Mouse (Mus musculus) MEL (cell line): ENCODE measurements around the gene Zfp422. TPM values are rescaled to one million over a fixed set of nuclear protein-coding genes. Genes with fewer than 3 reads are reported as not detected.

Experiments
- DNase-seq: peaks from one replicate; pipeline ENCODE4 v3.0.0; 2011; ENCODE audit warnings: low read depth, low spot score
- H3K27ac ChIP-seq: 2 replicates; pipeline ENCODE4 v1.5.1; 2012; ENCODE audit warnings: low read depth, mild to moderate bottlenecking, control low read depth, low read length, moderate library complexity; ENCODE audit not compliant: control insufficient read depth
- H3K27me3 ChIP-seq, 2 experiments: fragments of 150-350 bp in 1 of 2; sonication (generic) in 1 of 2; 2 replicates each; pipeline ENCODE4 v1.6.1; 2012; ENCODE audit warnings: low read length in 2 of 2, mild to moderate bottlenecking in 2 of 2, improper control_type of control experiment in 1 of 2, moderate library complexity in 1 of 2; ENCODE audit not compliant: insufficient read depth in 2 of 2, control insufficient read depth in 1 of 2
- H3K36me3 ChIP-seq, 2 experiments: 2 replicates each; pipeline ENCODE4 v1.6.1; 2012 to 2014; ENCODE audit warnings: low read length in 2 of 2, improper control_type of control experiment in 1 of 2, inconsistent platforms in 1 of 2, mild to moderate bottlenecking in 1 of 2; ENCODE audit not compliant: insufficient read depth in 2 of 2, control insufficient read depth in 1 of 2
- H3K4me1 ChIP-seq, 2 experiments: fragments of 150-350 bp in 1 of 2; sonication (generic) in 1 of 2; 2 replicates each; pipeline ENCODE4 v1.6.1; 2012; ENCODE audit warnings: low read length in 2 of 2, improper control_type of control experiment in 1 of 2, mild to moderate bottlenecking in 1 of 2; ENCODE audit not compliant: insufficient read depth in 2 of 2, control insufficient read depth in 1 of 2
- H3K4me3 ChIP-seq, 2 experiments: fragments of 150-350 bp in 1 of 2; sonication (generic) in 1 of 2; 2 replicates each; pipeline ENCODE4 v1.5.1; 2012; ENCODE audit warnings: low read depth in 2 of 2, low read length in 2 of 2, mild to moderate bottlenecking in 2 of 2, moderate library complexity in 2 of 2, control low read depth in 1 of 2, improper control_type of control experiment in 1 of 2; ENCODE audit not compliant: control insufficient read depth in 1 of 2, insufficient read depth in 1 of 2
- H3K79me2 ChIP-seq: 2 replicates; pipeline ENCODE4 v1.6.1; 2012; ENCODE audit warnings: mild to moderate bottlenecking, low read length, moderate library complexity; ENCODE audit not compliant: control insufficient read depth, poor library complexity, insufficient read depth
- H3K9ac ChIP-seq: 2 replicates; pipeline ENCODE4 v1.6.1; 2012; ENCODE audit warnings: low read depth, mild to moderate bottlenecking, control low read depth, low read length, moderate library complexity; ENCODE audit not compliant: control insufficient read depth, poor library complexity, severe bottlenecking
- H3K9me3 ChIP-seq: fragments of 150-350 bp; sonication (generic); replicated peaks from 2 replicates; pipeline ENCODE4 v1.6.1; 2012; ENCODE audit warnings: mild to moderate bottlenecking, low read length, improper control_type of control experiment, moderate library complexity; ENCODE audit not compliant: insufficient read depth
- CHD1 ChIP-seq: IDR thresholded peaks from 2 replicates; pipeline ENCODE4 v1.6.1; 2012; ENCODE audit warnings: low read depth, mild to moderate bottlenecking, inconsistent platforms, low read length, improper control_type of control experiment
- CTCF ChIP-seq, 3 experiments: IDR thresholded peaks in 2 of 3; conservative IDR thresholded peaks in 1 of 3; 2 replicates each; pipeline ENCODE4 v1.5.1; 2011 to 2012; ENCODE audit warnings: low read length in 3 of 3, low read depth in 2 of 3, mild to moderate bottlenecking in 2 of 3, improper control_type of control experiment in 1 of 3, inconsistent platforms in 1 of 3, mixed read lengths in 1 of 3, moderate library complexity in 1 of 3; ENCODE audit not compliant: control insufficient read depth in 1 of 3, insufficient read depth in 1 of 3, poor library complexity in 1 of 3, severe bottlenecking in 1 of 3
- ELF1 ChIP-seq: IDR thresholded peaks from 2 replicates; pipeline ENCODE4 v1.6.1; 2014; ENCODE audit warnings: low read depth, mild to moderate bottlenecking, inconsistent platforms, low read length, improper control_type of control experiment, moderate library complexity
- ETS1 ChIP-seq: IDR thresholded peaks from 2 replicates; pipeline ENCODE4 v1.6.1; 2012; ENCODE audit warnings: low read depth, mild to moderate bottlenecking, inconsistent platforms, low read length, improper control_type of control experiment, moderate library complexity
- GABPA ChIP-seq: IDR thresholded peaks from 2 replicates; pipeline ENCODE4 v1.6.1; 2012; ENCODE audit warnings: low read depth, mild to moderate bottlenecking, inconsistent platforms, low read length, improper control_type of control experiment, moderate library complexity
- GATA1 ChIP-seq: IDR thresholded peaks from 2 replicates; pipeline ENCODE4 v1.6.1; 2011; ENCODE audit warnings: low read depth, low read length, improper control_type of control experiment
- HCFC1 ChIP-seq: IDR thresholded peaks from 2 replicates; pipeline ENCODE4 v1.6.1; 2012; ENCODE audit warnings: low read depth, mild to moderate bottlenecking, inconsistent platforms, low read length, improper control_type of control experiment, moderate library complexity
- JUND ChIP-seq: IDR thresholded peaks from 2 replicates; pipeline ENCODE4 v1.6.1; 2011; ENCODE audit warnings: low read depth, mild to moderate bottlenecking, improper control_type of control experiment, low read length
- KAT2A ChIP-seq: conservative IDR thresholded peaks from 2 replicates; pipeline ENCODE4 v1.6.1; 2012; ENCODE audit warnings: low read depth, low read length, improper control_type of control experiment, inconsistent platforms
- MAFK ChIP-seq: IDR thresholded peaks from 2 replicates; pipeline ENCODE4 v1.6.1; 2011; ENCODE audit warnings: low read depth, mild to moderate bottlenecking, low read length, improper control_type of control experiment, borderline replicate concordance
- MAX ChIP-seq: IDR thresholded peaks from 2 replicates; pipeline ENCODE4 v1.6.1; 2011; ENCODE audit warnings: low read length, improper control_type of control experiment
- MXI1 ChIP-seq: IDR thresholded peaks from 2 replicates; pipeline ENCODE4 v1.6.1; 2011; ENCODE audit warnings: mild to moderate bottlenecking, low read depth, low read length, improper control_type of control experiment
- MYB ChIP-seq: IDR thresholded peaks from 2 replicates; pipeline ENCODE4 v1.6.1; 2011; ENCODE audit warnings: mild to moderate bottlenecking, low read depth, low read length, improper control_type of control experiment
- NRF1 ChIP-seq: IDR thresholded peaks from 2 replicates; pipeline ENCODE4 v1.6.1; 2014; ENCODE audit warnings: low read depth, mild to moderate bottlenecking, inconsistent platforms, low read length, improper control_type of control experiment, moderate library complexity; ENCODE audit not compliant: poor library complexity, insufficient read depth, severe bottlenecking
- RCOR1 ChIP-seq: IDR thresholded peaks from 2 replicates; pipeline ENCODE4 v1.6.1; 2012; ENCODE audit warnings: low read depth, mild to moderate bottlenecking, inconsistent platforms, low read length, improper control_type of control experiment
- TAL1 ChIP-seq: IDR thresholded peaks from 2 replicates; pipeline ENCODE4 v1.6.1; 2012; ENCODE audit warnings: mild to moderate bottlenecking, inconsistent platforms, low read length, moderate library complexity, mixed read lengths
- TBP ChIP-seq: IDR thresholded peaks from 2 replicates; pipeline ENCODE4 v1.8.0; 2011; ENCODE audit warnings: low read depth, low read length, improper control_type of control experiment
- UBTF ChIP-seq: IDR thresholded peaks from 2 replicates; pipeline ENCODE4 v1.6.1; 2012; ENCODE audit warnings: low read depth, mild to moderate bottlenecking, inconsistent platforms, low read length, improper control_type of control experiment, moderate library complexity, borderline replicate concordance; ENCODE audit not compliant: insufficient read depth
- ZMIZ1 ChIP-seq: IDR thresholded peaks from 2 replicates; pipeline ENCODE4 v1.6.1; 2012; ENCODE audit warnings: low read depth, mild to moderate bottlenecking, inconsistent platforms, low read length, improper control_type of control experiment, moderate library complexity
- ZNF384 ChIP-seq: IDR thresholded peaks from 2 replicates; pipeline ENCODE4 v1.6.1; 2012; ENCODE audit warnings: low read depth, mild to moderate bottlenecking, inconsistent platforms, low read length, improper control_type of control experiment
- polyA plus RNA-seq, 2 experiments: library from polyadenylated mRNA; stranded (reverse) in 1 of 2; unstranded in 1 of 2; fragments of >175 nt in 1 of 2; fragments of >200 nt in 1 of 2; gene quantifications; 2 replicates each; pipeline versions ENCODE4 v1.2.1 to v1.2.4; 2012; ENCODE audit warnings: low replicate concordance in 2 of 2, low read depth in 1 of 2; ENCODE audit not compliant: insufficient read length in 2 of 2, insufficient read depth in 1 of 2, missing spikeins in 1 of 2
- total RNA-seq: library from RNA; depleted of rRNA; stranded (reverse); fragments of 300-350 nt; gene quantifications from 2 replicates; pipeline ENCODE4 v1.2.3, GENCODE M21; 2012

Zfp422 gene
- total and polyA plus RNA-seq, 3 experiments = 0.32 TPM; not detected in 2

GRCm38 (mm10) chr6:116676355-116676913 lies 47.6 kb upstream of the Zfp422 start:
- H3K27me3 ChIP-seq = no peaks in the 10 kb centered on the region
- no peak for DNase-seq
- no peak overlapping the region for H3K27ac ChIP-seq
- H3K4me3 ChIP-seq = no peak overlapping the region
- no peaks in the 10 kb centered on the region for H3K36me3 ChIP-seq
- no peak for TF ChIP-seq ZMIZ1
- no peak for TF ChIP-seq GATA1
- no peak for TF ChIP-seq MYB
- no peak for TF ChIP-seq HCFC1
- TF ChIP-seq TAL1 = no peak
- TF ChIP-seq NRF1 = no peak
- no peaks in the 10 kb centered on the region for H3K9me3 ChIP-seq
- no peaks in the 10 kb centered on the region for H3K79me2 ChIP-seq
- H3K4me1 ChIP-seq = no peaks in the 10 kb centered on the region
- H3K9ac ChIP-seq = no peak overlapping the region

GRCm38 (mm10) chr6:116674283-116674886 lies 45.6 kb upstream of the Zfp422 start:
- no peak overlapping the region for H3K9ac ChIP-seq
- DNase-seq = no peak
- H3K4me1 ChIP-seq = no peaks in the 10 kb centered on the region
- H3K79me2 ChIP-seq = no peaks in the 10 kb centered on the region
- no peaks in the 10 kb centered on the region for H3K36me3 ChIP-seq
- no peak overlapping the region for H3K27ac ChIP-seq
- H3K9me3 ChIP-seq = no peaks in the 10 kb centered on the region
- H3K27me3 ChIP-seq = no peaks in the 10 kb centered on the region
- TF ChIP-seq JUND = no peak
- no peak for TF ChIP-seq ZNF384
- TF ChIP-seq ELF1 = no peak
- TF ChIP-seq RCOR1 = no peak
- no peak for TF ChIP-seq GABPA
- TF ChIP-seq KAT2A = no peak
- no peak for TF ChIP-seq ZMIZ1
- TF ChIP-seq MXI1 = no peak
- TF ChIP-seq TBP = no peak
- no peak for TF ChIP-seq ETS1
- TF ChIP-seq CHD1 = no peak
- no peak for TF ChIP-seq MAX
- no peak for TF ChIP-seq UBTF
- TF ChIP-seq MAFK = no peak
- TF ChIP-seq CTCF (IDR thresholded peaks at IDR 0.05 in 2 of 3, conservative IDR thresholded peaks at IDR 0.05 in 1 of 3; ENCODE audit: control insufficient read depth in 1 of 3, insufficient read depth in 1 of 3, low read depth in 2 of 3, low read length in 3 of 3, poor library complexity in 1 of 3, severe bottlenecking in 1 of 3) = no peak
- H3K4me3 ChIP-seq = no peak overlapping the region
